Mouse (Mus musculus) retina, adult 2 months (tissue): ENCODE data around the gene Rprd2.

Source experiments
- DNase-seq: peaks from one replicate; pipeline ENCODE4 v3.0.0-alpha.2; 2012; ENCODE audit warnings: low read depth, low spot score

The Rprd2 gene

DNA sequence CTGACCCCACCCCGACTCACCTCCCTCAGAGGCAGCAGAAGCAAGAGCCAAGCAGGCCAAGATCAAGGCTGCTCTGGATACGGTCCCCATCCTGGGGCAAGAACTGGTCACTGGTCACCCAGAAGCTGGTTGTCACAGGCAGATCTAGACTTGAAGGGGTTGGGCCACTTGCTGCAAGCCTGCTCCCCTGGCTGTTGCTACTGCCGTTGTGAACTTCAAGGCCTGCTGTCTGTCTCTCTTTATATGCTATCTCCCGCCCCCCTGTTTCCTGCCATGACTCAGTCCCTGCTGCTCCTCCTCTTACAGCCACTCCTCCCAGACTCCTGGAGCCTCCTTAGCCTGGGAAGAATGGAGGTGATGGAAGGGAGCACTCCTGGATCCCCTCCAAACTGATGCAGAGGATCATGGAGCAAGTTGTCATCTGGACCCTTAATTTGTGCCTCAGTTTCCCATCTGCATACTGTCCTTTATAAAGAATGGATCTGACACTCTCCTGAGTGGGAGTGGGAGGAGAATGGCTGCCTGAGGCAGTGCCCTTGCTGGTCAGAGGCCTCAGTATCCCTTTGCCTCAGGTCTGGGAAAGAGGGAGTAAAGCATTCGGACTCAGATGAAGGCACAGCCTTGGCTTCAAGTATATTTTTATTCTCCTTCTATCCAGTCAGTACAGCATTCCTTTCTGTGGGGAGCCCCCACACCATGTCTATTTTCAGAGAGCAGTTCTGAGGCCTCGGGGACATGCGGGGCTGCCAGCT, 79.1 kb downstream of the Rprd2 start, which contains the start of gene Ecm1:
TSS of gene Ecm1 (minus strand) at position 217 of the 752 bp plus-strand sequence.
- DNase-seq: no peak

DNA sequence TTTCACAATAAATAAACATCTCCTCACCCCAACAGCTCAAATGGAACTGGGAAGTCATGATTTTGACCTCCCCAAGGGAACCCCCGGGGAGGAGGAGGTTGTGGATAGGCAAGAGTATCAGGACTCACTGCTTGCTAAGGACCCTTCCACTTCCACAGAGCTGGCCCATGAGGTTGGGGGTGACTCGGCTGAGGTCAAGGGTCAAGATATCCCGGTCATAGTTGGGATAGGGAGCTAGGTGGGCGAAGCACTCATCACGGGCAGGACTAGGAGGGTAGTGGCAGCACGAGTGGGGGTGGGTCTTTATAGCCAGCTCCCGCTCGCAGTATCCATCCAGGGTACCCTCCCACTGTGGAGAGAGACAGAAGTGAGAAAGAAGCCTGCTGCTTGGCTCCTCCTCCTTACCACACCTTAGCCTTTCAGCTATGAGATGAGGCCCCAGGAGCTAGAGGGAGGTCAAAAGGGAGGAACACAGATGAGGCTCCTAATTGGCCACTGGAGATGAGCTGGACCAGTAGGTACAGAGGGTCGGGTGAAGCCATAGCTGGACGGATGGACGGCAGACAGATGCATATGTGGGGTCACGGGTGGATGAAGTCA, 83.5 kb downstream of the Rprd2 start:
- DNase-seq: no peak

DNA sequence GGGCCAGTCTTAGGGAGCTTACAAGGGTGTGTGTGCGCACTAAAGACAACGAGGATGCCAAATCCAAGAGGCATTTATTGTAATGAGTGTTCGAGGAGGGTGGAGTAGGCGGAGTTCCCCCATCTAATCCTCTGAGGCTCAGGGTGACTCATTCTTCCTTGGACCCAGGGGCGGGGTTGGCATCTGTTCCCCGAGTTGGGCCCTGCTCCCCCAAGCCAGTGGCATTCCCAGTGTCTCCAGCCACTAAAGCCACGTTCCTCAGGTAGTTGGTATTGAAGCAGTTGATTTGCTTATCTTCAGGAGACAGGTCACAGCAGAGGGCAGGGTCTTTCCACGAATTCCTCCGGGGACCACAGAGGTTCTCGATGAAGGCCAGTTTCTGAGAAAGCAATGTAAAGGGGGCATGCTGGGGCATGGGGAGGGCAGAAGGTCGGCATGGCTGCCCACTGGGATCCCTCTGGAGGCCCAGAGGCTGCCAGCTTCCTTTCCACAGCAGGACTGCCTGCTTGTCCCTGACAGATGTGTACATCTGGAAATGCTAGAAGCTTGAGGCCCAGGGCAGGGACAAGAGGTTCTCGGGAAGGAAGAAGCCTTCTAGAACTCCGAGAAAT, 84.5 kb downstream of the Rprd2 start:
- no peak for DNase-seq

DNA sequence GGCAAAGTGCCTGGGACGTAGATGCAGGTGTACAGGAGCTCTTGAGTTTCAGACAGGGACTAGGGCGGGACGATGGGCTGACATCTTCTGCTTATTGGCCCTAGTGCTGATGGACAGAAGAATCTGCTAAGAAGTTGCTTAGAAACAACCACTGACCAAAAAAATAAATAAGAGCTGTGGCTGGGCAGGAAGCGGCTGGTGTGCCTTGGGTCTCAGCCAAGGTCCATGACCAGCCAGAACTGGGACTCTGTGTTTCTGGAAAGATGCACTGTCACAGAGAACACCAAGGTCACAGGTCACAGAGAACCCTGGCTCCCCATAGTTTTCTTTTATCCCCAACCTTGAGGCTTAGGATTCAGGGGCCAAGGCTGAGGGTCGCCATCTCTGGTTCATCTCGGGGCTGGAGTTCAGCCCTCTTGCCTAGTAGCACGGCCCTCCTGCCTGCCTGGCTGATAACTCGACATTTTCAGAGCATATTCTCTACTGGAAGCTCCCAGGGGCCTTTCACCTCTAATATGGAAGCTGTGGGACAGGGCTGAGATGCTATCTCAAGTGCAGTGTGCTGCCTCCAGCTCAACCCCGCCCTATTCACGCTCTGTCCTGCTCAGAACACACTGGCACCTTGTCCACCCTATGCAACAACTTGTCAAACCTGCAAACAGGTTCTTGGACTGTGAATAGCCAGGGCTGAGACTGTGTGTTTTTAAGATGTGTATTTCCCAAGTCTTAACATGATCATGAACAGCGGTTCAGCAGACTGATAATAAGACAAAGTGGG, 85.7 kb downstream of the Rprd2 start:
- DNase-seq: no peak

DNA sequence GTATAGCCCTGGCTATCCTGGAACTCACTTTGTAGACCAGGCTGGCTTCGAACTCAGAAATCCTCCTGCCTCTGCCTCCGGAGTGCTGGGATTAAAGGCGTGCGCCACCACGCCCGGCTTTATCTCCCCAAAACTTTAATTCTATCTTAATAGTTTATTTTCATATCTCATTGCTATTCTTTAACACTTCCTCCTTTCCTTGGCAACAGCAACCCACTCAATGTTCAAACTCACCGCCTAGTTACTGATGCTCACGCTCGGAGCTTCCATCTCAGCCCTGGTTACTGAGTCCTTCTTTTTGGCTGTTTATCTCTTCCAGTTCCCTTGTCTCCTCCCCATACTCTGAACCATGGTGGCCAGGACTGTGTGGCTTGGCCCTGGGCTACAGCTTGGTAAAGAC, 86.4 kb downstream of the Rprd2 start:
- DNase-seq: no peak

DNA sequence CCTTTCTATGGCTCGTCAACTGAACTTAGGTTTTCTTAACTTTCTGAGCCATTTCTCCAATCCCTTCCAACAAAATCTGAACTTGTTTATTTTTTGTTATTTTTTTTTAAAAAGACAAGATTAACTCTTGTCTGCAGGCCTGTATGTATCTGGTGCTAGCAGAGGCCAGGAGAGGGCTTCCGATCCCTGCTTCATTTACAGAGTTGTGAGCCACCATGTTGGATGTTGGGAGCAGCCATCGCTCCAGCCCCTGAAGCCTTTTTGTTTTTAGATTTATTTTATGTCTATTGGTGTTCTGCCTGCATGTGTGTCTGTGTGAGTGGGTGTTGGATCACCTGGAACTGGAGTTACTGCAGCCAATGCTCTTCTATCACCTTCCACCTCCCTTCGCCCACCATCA, 86.9 kb downstream of the Rprd2 start:
- DNase-seq: no peak

DNA sequence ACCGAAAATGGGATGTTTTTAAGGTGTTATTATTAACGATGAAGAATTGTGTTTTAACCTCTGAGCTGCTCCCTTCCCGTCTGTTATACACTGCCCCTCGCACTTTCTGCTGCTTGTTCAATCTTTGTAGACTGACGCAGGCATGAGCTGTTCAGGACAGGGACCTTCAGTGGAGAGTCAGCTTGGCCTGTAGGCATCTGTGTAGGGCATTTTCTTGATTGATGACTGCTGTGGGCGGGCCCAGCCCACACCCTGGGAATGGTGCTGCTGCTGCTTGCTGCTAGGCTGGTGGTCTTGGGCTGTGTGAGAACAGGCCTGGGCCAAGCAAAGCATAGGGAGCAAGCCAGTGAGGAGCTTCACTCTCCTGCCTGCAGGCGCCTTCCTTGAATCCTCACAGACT, 88.2 kb downstream of the Rprd2 start:
- no peak for DNase-seq

DNA sequence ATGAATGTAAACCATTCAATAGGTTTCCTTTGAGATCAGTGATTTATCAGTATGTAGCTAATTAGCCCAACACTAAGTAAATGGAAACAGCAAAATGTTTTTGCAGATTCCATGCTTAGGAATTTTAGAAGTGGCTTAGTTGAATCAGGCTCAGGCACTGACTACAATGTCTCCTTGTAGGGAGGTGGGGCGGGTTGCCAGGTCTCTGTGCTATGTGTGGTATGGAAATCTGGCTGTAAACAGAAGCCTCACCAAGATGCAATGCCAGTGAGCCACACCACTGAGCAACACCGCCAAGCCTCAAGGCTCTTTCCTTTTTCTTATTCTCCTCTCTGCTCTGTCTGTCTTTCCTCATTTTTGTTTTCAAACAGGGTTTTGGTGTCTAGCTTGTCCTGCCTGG, 89.8 kb downstream of the Rprd2 start:
- DNase-seq: no peak

DNA sequence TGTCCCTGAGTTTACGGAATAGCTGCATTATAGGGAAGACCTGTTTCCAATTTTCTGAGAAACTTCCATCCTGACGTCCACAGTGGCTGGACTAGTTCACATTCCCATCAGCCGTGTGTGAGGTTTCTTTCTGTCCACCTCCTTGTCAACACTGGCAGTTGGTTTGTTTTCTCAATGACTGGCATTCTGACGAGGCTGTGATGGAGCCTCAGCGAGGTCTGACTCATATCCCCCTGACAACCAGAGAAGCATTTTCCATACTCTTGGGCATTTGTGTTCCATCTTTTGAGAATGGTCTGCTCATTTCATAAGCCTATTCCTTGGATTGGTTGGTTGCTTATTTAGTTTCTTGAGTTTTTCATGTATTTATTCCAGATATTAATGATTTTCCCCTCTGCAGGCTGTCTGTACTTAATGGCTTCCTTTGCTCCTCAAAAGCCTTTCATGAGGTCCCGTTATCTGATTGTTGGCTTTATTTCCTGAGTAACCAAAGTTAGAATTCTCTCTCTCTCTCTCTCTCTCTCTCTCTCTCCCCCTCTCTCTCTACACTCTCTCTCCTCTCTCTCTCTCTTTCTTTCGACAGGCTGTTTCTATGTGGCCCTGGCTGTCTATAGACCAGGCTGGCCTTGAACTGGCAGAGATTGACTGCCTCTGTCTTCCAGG, 91.8 kb downstream of the Rprd2 start:
- DNase-seq: no peak

DNA sequence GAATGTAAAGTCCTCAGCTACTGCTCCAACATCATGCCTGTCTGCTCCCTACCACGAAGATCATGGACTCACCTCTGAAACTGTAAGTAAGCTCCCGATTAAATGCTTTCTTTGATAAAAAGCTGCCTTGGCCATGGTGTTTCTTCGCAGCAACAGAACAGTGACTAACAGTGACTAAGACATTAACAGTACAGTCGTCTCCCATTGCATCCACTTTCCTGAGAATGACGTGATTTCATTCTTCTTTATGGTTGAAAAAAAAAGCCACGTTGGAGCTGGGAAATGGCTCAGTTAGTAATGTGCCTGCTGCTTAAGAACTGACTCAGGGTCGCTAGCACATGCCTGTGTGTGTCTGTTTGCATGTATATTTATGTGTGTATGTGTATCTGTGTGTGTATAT, 92.8 kb downstream of the Rprd2 start:
- no peak for DNase-seq

DNA sequence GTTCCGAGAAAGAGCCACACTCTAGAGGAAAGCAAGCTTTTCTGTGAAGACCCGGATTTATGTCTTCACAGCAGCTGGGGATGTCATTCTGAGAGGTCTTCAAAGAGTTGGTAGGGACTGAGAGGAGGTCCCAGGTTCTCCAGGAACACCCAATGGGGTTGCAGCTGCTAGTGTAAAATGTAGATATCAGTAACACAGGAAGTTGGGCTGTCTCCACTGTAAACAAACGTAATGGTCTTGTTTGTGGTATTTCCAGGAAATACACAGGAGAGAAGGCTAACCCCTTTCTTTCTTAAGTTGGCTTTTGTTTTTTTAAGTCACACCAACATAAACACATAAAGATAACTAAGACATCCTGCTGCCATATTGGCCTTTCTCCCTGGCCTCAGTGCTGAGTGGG, 96.3 kb downstream of the Rprd2 start:
- DNase-seq: no peak

DNA sequence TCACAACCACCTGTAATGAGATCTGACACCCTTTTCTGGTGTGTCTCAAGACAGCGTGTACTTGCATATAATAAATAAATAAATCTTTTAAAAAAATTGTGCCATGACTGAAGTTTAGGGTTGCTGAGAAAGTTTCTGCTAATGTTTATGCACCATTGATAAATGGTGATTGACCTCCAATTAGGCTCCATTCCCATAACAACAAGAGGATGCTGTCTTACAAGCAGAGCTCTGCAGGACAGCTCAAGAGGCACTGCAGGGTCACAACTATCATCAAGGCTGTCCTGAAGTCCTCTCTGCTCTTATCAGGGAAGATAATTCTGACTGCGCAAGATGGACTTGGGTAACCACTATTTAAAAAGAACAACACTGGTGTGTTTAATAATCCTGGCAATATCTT, 100.5 kb downstream of the Rprd2 start:
- no peak for DNase-seq

DNA sequence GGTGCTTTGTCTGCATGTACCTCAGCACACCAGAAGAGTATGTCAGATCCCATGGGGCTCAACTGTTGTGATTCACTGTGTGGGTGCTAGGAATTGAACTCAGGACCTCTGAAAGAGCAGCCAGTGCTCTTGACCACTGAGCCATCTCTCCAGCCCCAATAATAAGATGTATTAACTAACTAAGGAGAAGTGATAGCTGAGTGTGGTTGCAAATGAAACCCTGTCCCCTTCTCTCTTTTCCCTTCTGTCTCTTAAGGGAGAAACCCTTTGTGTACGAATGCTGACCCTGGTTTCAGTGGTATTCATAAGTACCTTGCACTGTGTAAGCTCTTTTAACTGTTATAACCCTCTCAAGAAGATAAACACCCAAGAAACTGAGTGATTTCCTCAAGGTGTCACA, 102.6 kb downstream of the Rprd2 start:
- no peak for DNase-seq
